ENCODE assay signal across 13 mouse cellular contexts in the genomic region with DNA sequence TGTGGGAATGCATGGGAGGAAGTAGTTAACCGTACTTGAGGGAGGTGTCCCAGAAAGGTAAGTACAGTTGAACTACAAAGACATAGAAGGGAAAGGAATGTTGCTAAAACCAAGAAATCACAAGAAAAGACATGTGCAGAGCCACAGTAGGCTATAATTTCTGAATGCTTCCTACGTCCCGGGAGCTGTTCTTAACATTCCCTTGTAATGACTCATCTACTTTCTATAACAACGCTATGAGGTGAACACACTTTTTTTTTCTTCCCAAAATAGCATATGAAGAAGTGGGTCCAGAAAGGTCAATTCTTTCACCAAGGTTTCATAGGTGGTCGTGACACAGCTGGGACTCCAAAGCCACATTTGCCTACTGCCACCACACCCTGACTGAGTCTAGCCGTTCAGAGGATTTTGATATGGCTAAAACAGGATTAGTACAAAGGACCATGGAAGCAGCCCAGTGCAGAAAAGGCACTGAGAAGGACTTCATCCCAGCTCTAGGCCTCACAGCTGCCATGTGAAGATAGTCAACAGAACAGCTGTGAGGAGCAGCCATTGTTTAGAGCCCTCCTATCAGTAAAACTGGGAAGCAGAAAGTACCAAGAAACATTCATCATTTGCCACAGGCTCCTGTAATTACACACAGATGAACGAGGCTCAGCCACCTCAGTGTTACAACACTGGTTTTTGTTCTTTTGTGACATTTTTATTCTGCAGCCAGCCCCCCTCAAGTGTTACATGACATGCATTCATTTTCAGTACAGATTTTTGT.
DNase-seq lines count a peak whose midpoint lies in the region; ATAC-seq lines count a peak whose summit lies in the region.
"Had no signal": no experiment of that assay in that cellular context is flagged by ENCODE, and none has a peak within 500 bp of the region (broad histone marks: within the 10 kb centered on the region; RNA-seq: fewer than 3 reads in every experiment).

No protein-coding gene starts in this region.

- no peaks in the 10 kb centered on the region for H3K9me3 ChIP-seq in forebrain, embryonic 13.5 days (replicated peaks)
- no peaks in the 10 kb centered on the region for H3K9me3 ChIP-seq in forebrain, embryonic 16.5 days (ENCODE audit: control insufficient read depth, low read length)
- H3K9me3 ChIP-seq in heart, embryonic 11.5 days (replicated peaks; ENCODE audit: control insufficient read depth, low read length) = no peaks in the 10 kb centered on the region
- H3K9me3 ChIP-seq in limb, embryonic 12.5 days = no peaks in the 10 kb centered on the region
- H3K9me3 ChIP-seq: embryonic facial prominence, embryonic 12.5 days had no signal

- no peaks in the 10 kb centered on the region for H3K27me3 ChIP-seq in forebrain, embryonic 13.5 days
- no peaks in the 10 kb centered on the region for H3K27me3 ChIP-seq in forebrain, embryonic 16.5 days (replicated peaks; ENCODE audit: control insufficient read depth, insufficient read depth, low read length)
- H3K27me3 ChIP-seq in heart, embryonic 11.5 days (ENCODE audit: control insufficient read depth, insufficient read depth, low read length) = no peaks in the 10 kb centered on the region
- no peaks in the 10 kb centered on the region for H3K27me3 ChIP-seq in limb, embryonic 12.5 days
- H3K27me3 ChIP-seq: embryonic facial prominence, embryonic 12.5 days had no signal

- no peak overlapping the region for H3K9ac ChIP-seq in forebrain, embryonic 13.5 days
- H3K9ac ChIP-seq in forebrain, embryonic 16.5 days (replicated peaks; ENCODE audit: low read depth, low read length) = no peak overlapping the region
- no peak overlapping the region for H3K9ac ChIP-seq in heart, embryonic 11.5 days (ENCODE audit: low read depth, low read length)
- H3K9ac ChIP-seq in limb, embryonic 12.5 days (replicated peaks) = no peak overlapping the region
- H3K9ac ChIP-seq: embryonic facial prominence, embryonic 12.5 days had no signal

- peak; percentile 10 for DNase-seq in brain, adult 2 months (ENCODE audit: low read depth, low spot score)
- DNase-seq in kidney, adult 11 months = no peak
- no peak for DNase-seq in cerebellum, adult 18-20 months
- no peak for DNase-seq in layer of hippocampus, adult 11-12 months (ENCODE audit: low spot score)
- DNase-seq: adrenal gland, adult 8-10 months; kidney, adult 2 months; lung, postnatal 14 days; thymus, adult 2 months had no signal

- 74% methylated on average over 7 of the region's 7 CpGs for WGBS in forebrain, embryonic 13.5 days
- WGBS in forebrain, embryonic 16.5 days = 68% methylated on average over 7 of the region's 7 CpGs
- WGBS in heart, embryonic 11.5 days (ENCODE audit: insufficient replicate concordance) = 36% methylated on average over 7 of the region's 7 CpGs
- WGBS in limb, embryonic 12.5 days = 37% methylated on average over 7 of the region's 7 CpGs

- ATAC-seq in forebrain, embryonic 13.5 days = no peak; the same call in 1 of the 2 replicates
- no peak; the same call in 1 of the 2 replicates for ATAC-seq in forebrain, embryonic 16.5 days
- no peak for ATAC-seq in heart, embryonic 11.5 days (replicated peaks; ENCODE audit: insufficient number of reproducible peaks, low FRiP score, low TSS enrichment)
- peak; percentile 63 for ATAC-seq in limb, embryonic 12.5 days (ENCODE audit: insufficient number of reproducible peaks, insufficient read depth, low FRiP score, low TSS enrichment, low read depth)

- 0 out of 2 replicates have a peak overlapping the region, but pooled peaks have one; percentile 12 for H3K27ac ChIP-seq in forebrain, embryonic 13.5 days
- H3K27ac ChIP-seq in forebrain, embryonic 16.5 days (ENCODE audit: low read length) = no peak overlapping the region
- H3K27ac ChIP-seq in heart, embryonic 11.5 days (ENCODE audit: low read depth, low read length) = peak overlapping the region; percentile 6; the same call in 1 of the 2 replicates
- H3K27ac ChIP-seq in limb, embryonic 12.5 days = peak overlapping the region; percentile 73
- H3K27ac ChIP-seq: embryonic facial prominence, embryonic 12.5 days had no signal

- peaks cover 11% of the 10 kb centered on the region; the same call in 1 of the 2 replicates for H3K4me1 ChIP-seq in forebrain, embryonic 13.5 days
- H3K4me1 ChIP-seq in forebrain, embryonic 16.5 days (replicated peaks; ENCODE audit: control insufficient read depth, insufficient read depth, low read length) = 0 out of 2 replicates have a peak, but pooled peaks cover 5% of the 10 kb centered on the region
- H3K4me1 ChIP-seq in heart, embryonic 11.5 days (ENCODE audit: control insufficient read depth, insufficient read depth, low read length) = peaks cover 3% of the 10 kb centered on the region; the same call in 1 of the 2 replicates
- peaks cover 18% of the 10 kb centered on the region for H3K4me1 ChIP-seq in limb, embryonic 12.5 days (replicated peaks)

- no peak overlapping the region for H3K4me2 ChIP-seq in forebrain, embryonic 13.5 days
- no peak overlapping the region for H3K4me2 ChIP-seq in forebrain, embryonic 16.5 days (ENCODE audit: low read length)
- no peak overlapping the region for H3K4me2 ChIP-seq in heart, embryonic 11.5 days
- H3K4me2 ChIP-seq in limb, embryonic 12.5 days = no peak overlapping the region
- H3K4me2 ChIP-seq: embryonic facial prominence, embryonic 12.5 days had no signal

- H3K4me3 ChIP-seq in forebrain, embryonic 13.5 days = no peak overlapping the region
- H3K4me3 ChIP-seq in forebrain, embryonic 16.5 days (replicated peaks; ENCODE audit: low read length) = no peak overlapping the region
- H3K4me3 ChIP-seq in heart, embryonic 11.5 days (ENCODE audit: low read depth, low read length) = no peak overlapping the region
- no peak overlapping the region for H3K4me3 ChIP-seq in limb, embryonic 12.5 days (replicated peaks)
- H3K4me3 ChIP-seq: embryonic facial prominence, embryonic 12.5 days had no signal

- no peaks in the 10 kb centered on the region for H3K36me3 ChIP-seq in forebrain, embryonic 13.5 days (ENCODE audit: poor library complexity, severe bottlenecking)
- no peaks in the 10 kb centered on the region for H3K36me3 ChIP-seq in forebrain, embryonic 16.5 days (ENCODE audit: control insufficient read depth, insufficient read depth)
- no peaks in the 10 kb centered on the region for H3K36me3 ChIP-seq in heart, embryonic 11.5 days (ENCODE audit: control insufficient read depth, insufficient read depth, low read length)
- H3K36me3 ChIP-seq in limb, embryonic 12.5 days = no peaks in the 10 kb centered on the region
- H3K36me3 ChIP-seq: embryonic facial prominence, embryonic 12.5 days had no signal
